Mouse (Mus musculus): ENCODE results near the gene Gli1. TPM values are rescaled to one million over a fixed set of nuclear protein-coding genes. Genes with fewer than 3 reads are reported as not detected.
A peak's percentile ranks its signal among the peaks of the same experiment; 100 is the strongest.

The Gli1 gene
- total RNA-seq (2015; ENCODE audit: low replicate concordance) (not detected in 2 replicates), total RNA-seq (2017; ENCODE audit: low replicate concordance) (not detected in 2 replicates)

DNA sequence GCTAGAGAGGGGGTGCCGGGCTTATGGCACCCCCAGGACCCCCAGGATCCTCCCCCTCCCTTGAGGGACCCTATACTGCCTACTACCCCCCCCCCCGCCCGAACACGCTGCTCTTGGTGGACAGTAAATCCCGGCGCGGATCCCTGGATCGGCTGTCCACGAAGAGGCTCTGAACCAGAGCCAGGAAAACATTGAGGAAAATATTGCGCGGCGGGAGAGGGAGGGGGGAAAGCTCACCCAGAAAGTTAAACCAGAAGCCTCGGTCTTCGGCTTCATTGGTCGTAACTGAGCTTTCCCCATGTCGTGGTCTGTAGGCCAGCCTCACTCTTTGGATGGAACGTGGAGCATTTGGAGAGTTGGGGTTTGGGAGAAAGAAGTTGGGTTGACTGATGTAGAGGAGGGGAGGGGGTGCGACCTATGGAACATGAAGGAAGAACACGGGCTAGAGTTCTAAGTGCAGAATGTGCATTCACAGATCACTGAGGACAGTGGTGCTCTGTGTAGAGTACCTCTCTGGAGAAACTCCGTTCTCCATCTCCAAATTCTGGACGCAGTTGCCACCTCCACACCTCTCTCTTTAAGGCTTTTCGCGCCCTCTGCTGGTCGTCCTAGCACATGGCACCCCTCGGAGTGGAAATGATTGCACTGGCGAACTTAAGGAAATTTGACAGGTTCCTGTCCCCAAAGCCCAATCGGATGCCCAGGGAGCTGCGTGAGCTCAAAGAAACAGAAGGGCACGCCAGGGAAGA, at the start of gene Gli1:
TSS of gene Gli1 (minus strand) at position 84 of the 749 bp plus-strand sequence.
- peak; percentile 74 for ATAC-seq (replicated peaks; ENCODE audit: low FRiP score, poor library complexity, severe bottlenecking)

DNA sequence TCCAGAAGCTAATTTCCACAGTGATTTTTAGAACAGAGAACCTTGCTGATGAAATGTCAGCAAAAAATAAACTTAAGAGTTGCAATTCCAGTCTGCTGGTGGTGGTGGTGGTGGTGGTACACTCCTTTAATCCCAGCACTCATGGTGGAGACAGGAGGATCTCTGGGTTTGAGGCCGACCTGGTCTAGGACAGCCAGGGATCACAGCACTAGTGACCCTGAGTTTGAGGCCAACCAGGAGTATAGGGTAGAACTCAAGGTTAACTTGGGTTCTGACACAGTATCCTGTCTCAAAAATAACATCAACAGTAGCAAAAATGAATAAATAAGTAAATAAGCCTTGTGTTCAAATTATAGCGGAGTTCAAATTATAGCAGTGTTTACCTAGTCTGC, 40.0 kb upstream of the Gli1 start:
- no peak for ATAC-seq (replicated peaks; ENCODE audit: low FRiP score, poor library complexity, severe bottlenecking)

GRCm38 (mm10) chr10:127380767-127381742, 39.3 kb upstream of the Gli1 start:
- peak; percentile 45; the same call in 1 of the 2 replicates for ATAC-seq (replicated peaks; ENCODE audit: low FRiP score, poor library complexity, severe bottlenecking)

- peak; percentile 96 for ATAC-seq (replicated peaks; ENCODE audit: low FRiP score, poor library complexity, severe bottlenecking)
These were observed 38.5 kb upstream of the Gli1 start, which contains the start of gene R3hdm2 for GRCm38 (mm10) chr10:127380251-127380691. Gene R3hdm2 (plus strand): TSS chr10:127380327.

GRCm38 (mm10) chr10:127379654-127380053, 37.9 kb upstream of the Gli1 start:
- ATAC-seq (replicated peaks; ENCODE audit: low FRiP score, poor library complexity, severe bottlenecking) = no peak

GRCm38 (mm10) chr10:127377700-127378099, 35.9 kb upstream of the Gli1 start:
- no peak for ATAC-seq (replicated peaks; ENCODE audit: low FRiP score, poor library complexity, severe bottlenecking)

- no peak for ATAC-seq (replicated peaks; ENCODE audit: low FRiP score, poor library complexity, severe bottlenecking)
These were observed 29.2 kb upstream of the Gli1 start for GRCm38 (mm10) chr10:127371023-127371422.

- no peak for ATAC-seq (replicated peaks; ENCODE audit: low FRiP score, poor library complexity, severe bottlenecking)
These were observed 28.4 kb upstream of the Gli1 start, which contains the start of gene Inhbc for GRCm38 (mm10) chr10:127369834-127370820. Gene Inhbc (minus strand): TSS chr10:127370431.

DNA sequence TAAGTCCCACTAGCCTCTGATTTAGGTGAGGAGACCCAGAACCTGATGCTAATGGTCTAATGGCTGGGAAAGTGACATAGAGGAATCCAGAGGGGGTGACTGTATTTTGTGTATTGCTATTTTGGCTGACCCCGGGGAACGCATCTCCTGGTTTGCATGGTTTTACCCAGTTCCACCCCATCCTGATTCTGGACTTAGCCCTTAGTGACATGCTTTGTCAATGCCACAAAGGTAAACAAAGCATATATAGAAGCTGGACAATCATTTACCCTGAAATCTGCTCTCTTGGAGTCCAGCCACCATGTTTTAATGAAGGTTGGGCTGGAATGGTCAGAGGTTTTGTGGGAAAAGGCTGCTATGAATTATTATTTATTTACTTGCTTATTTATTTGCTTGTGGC, 26.5 kb upstream of the Gli1 start:
- ATAC-seq (replicated peaks; ENCODE audit: low FRiP score, poor library complexity, severe bottlenecking) = no peak

DNA sequence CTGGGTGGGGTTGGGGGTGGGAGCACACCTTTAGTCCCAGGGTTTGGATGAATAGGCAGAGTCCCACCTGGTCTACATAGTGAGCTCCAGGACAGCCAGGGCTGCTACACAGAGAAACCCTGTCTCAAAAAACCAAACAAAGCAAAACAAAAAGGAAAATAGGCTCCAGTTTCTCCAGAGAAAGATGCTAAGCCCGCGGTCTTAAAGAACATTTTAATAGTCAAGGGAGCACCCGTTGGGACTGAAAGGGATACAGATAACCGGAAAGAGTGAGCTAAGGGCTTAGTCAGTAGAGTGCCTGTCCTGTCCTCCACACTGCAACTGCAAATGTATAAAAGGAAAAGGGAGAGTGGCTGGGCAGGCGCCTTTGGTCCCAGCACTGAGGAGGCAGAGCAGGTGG, 25.3 kb upstream of the Gli1 start:
- ATAC-seq (replicated peaks; ENCODE audit: low FRiP score, poor library complexity, severe bottlenecking) = no peak

GRCm38 (mm10) chr10:127360714-127361113, 18.9 kb upstream of the Gli1 start:
- no peak for ATAC-seq (replicated peaks; ENCODE audit: low FRiP score, poor library complexity, severe bottlenecking)

GRCm38 (mm10) chr10:127355336-127355735, 13.6 kb upstream of the Gli1 start:
- no peak for ATAC-seq (replicated peaks; ENCODE audit: low FRiP score, poor library complexity, severe bottlenecking)

- ATAC-seq (replicated peaks; ENCODE audit: low FRiP score, poor library complexity, severe bottlenecking) = no peak
These were observed 12.4 kb upstream of the Gli1 start, which contains the start of gene Inhbe for GRCm38 (mm10) chr10:127353909-127354895. Gene Inhbe (minus strand): TSS chr10:127354411.

- ATAC-seq (replicated peaks; ENCODE audit: low FRiP score, poor library complexity, severe bottlenecking) = no peak
These were observed 11.0 kb upstream of the Gli1 start for GRCm38 (mm10) chr10:127352766-127353165.

DNA sequence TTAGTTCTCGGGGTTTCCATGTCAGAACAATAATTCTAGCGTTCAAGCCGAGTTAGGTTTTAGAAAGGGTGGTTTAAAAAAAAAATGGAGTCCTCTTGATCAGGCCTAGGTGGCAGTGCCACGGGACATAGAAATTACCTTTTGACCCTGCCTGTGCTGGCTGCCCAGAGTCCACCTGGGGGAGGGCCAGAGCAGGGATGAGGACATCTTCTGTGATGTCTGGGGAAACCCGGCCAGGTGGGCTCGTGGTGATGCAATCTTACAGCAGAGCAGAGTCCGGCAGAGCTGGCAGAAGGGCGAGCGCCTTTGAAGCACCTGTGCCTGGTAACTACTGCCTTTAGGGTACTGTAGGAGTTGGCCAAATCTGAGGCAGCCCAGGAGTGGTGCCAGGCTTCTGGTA, 10.4 kb upstream of the Gli1 start:
- ATAC-seq (replicated peaks; ENCODE audit: low FRiP score, poor library complexity, severe bottlenecking) = no peak

GRCm38 (mm10) chr10:127351719-127352118, 9.9 kb upstream of the Gli1 start:
- no peak for ATAC-seq (replicated peaks; ENCODE audit: low FRiP score, poor library complexity, severe bottlenecking)

GRCm38 (mm10) chr10:127351285-127351595, 9.5 kb upstream of the Gli1 start:
- ATAC-seq (replicated peaks; ENCODE audit: low FRiP score, poor library complexity, severe bottlenecking) = no peak

Measured in erythroblast, adult 5-6 weeks (primary cell).